Mouse (Mus musculus) embryo, embryonic 11.5 days (tissue): ENCODE measurements around the gene Gramd2.

Experiments
- DNase-seq: peaks from one replicate; pipeline ENCODE4 v3.0.0-alpha.2; 2012; ENCODE audit warnings: low read depth, low spot score

Gene Gramd2

GRCm38 (mm10) chr9:59667904-59668303, 12.0 kb upstream of the Gramd2 start:
- DNase-seq, result no peak

- DNase-seq, result no peak
Measured at GRCm38 (mm10) chr9:59668473-59668872, 11.5 kb upstream of the Gramd2 start.

GRCm38 (mm10) chr9:59669172-59669571, 10.8 kb upstream of the Gramd2 start:
- DNase-seq, result no peak

GRCm38 (mm10) chr9:59672195-59672894, 7.6 kb upstream of the Gramd2 start:
- no peak for DNase-seq

GRCm38 (mm10) chr9:59673427-59673826, 6.5 kb upstream of the Gramd2 start:
- DNase-seq, result no peak

- DNase-seq, result no peak
Measured at GRCm38 (mm10) chr9:59675598-59675997, 4.3 kb upstream of the Gramd2 start.

GRCm38 (mm10) chr9:59678313-59678712, 1.6 kb upstream of the Gramd2 start:
- DNase-seq, result no peak

- no peak for DNase-seq
Measured at GRCm38 (mm10) chr9:59680534-59680875, 561 bp downstream of the Gramd2 start.

- no peak for DNase-seq
Measured at GRCm38 (mm10) chr9:59684020-59684419, 4.1 kb downstream of the Gramd2 start.

- no peak for DNase-seq
Measured at GRCm38 (mm10) chr9:59687416-59688046, 7.6 kb downstream of the Gramd2 start.

- no peak for DNase-seq
Measured at GRCm38 (mm10) chr9:59691635-59692094, 11.7 kb downstream of the Gramd2 start.

- DNase-seq, result no peak
Measured at GRCm38 (mm10) chr9:59692145-59692544, 12.2 kb downstream of the Gramd2 start.

- DNase-seq, result no peak
Measured at GRCm38 (mm10) chr9:59694571-59695450, 14.9 kb downstream of the Gramd2 start.

GRCm38 (mm10) chr9:59695451-59695813, 15.5 kb downstream of the Gramd2 start:
- no peak for DNase-seq

GRCm38 (mm10) chr9:59696381-59696780, 16.4 kb downstream of the Gramd2 start:
- no peak for DNase-seq

- DNase-seq, result no peak
Measured at GRCm38 (mm10) chr9:59701094-59701493, 21.1 kb downstream of the Gramd2 start.

- no peak for DNase-seq
Measured at GRCm38 (mm10) chr9:59703099-59703498, 23.2 kb downstream of the Gramd2 start.

GRCm38 (mm10) chr9:59706850-59707825, 27.2 kb downstream of the Gramd2 start:
- DNase-seq, result no peak

GRCm38 (mm10) chr9:59709225-59709624, 29.3 kb downstream of the Gramd2 start:
- DNase-seq, result no peak

- DNase-seq, result no peak
Measured at GRCm38 (mm10) chr9:59716275-59716898, 36.4 kb downstream of the Gramd2 start.

- DNase-seq, result no peak
Measured at GRCm38 (mm10) chr9:59718237-59718636, 38.3 kb downstream of the Gramd2 start.
